Mouse (Mus musculus): Measurements from ENCODE around the gene Kif18b. TPM values are rescaled to one million over a fixed set of nuclear protein-coding genes. Genes with fewer than 3 reads are reported as not detected.

The Kif18b gene
- not detected for polyA plus RNA-seq (2014; fragmentation: Illumina TruSeq; extraction: RNeasy Lipid Tissue Mini Kit (QIAGEN cat#74804); ENCODE audit: low read depth, low replicate concordance)

GRCm38 (mm10) chr11:102924557-102925350 is at the start of gene Kif18b:
Kif18b (minus strand) TSS chr11:102925124.

DNA sequence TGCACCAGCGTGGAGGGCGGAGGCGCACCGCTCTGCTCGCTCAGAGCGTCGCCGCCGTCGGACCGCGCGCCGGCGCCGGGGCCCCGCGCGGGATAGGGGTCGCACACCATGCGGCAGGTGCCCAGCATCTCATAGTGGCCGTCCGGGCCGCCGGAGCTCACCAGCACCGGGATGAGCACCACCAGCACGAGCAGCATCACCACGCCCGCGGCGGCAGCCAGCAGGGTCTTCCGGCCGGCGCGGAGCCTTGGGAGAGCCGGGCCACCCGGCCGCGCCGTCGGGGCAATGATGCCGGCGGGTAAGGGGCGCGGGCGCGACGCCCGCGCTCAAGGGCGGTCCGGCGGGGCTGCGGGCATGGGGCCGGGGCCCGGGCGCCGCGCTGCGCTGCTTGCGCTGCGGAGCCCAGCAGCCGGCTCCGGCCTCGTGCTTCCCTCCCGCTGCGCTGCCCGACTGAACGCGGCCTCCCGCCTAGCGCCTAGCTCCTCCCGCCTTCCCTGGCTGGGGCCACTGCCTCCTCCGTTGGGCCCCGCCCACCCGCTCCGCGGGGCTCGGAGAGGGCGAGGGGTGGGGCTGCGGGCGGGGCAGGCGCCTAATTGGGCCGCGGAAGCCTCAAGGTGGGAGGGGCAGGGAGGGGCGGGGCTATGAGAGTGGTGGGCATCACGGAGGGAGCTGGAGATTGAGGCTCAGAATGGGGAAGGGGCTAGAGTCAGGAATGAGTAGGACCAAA is 21.5 kb upstream of the Kif18b start, which contains the start of gene C1ql1:
Gene C1ql1, minus strand, starts transcription at position 424 of the 727 bp plus-strand sequence.

GRCm38 (mm10) chr11:102900763-102901162 is 24.2 kb downstream of the Kif18b start, which contains the start of gene Gfap:
Gfap (minus strand) TSS chr11:102900912.

GRCm38 (mm10) chr11:102884616-102885219 is 40.2 kb downstream of the Kif18b start, which contains the start of gene Fam187a:
Fam187a (plus strand) TSS chr11:102885169.

DNA sequence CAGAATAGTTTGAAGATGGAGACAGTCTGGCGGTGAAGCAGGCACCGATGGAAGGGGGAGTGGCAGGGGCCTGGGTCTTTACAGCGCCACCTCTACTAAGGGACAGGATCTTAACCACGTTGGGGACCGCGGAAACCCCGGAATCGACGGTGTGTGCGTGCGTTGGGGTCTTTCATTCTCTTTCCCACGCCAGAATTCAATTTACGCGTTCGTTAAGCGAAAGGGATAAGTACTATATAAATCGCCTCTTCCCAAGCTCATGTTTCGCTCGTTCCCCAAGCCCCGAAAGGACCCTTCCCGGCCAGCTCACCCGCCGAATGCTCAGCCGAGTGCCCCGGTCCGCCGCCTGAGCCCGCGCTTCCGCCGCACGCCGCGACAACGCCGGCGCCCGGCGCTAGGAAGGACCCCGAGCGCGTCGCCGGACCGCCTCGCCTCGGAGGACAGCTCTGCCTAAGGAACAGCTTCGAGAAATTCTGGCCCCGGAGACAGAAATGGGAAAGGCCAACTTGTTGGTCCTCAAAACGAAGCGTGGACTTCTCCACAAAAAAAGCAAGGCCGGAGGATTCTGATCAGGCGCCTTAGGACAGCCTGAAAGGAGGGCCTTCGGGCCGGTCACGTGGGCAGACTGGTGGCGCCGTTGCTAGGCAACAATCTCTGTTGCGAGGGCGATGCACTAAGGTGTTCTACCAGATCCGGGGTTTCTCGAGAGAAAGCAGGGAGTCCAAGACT is 44.2 kb downstream of the Kif18b start, which contains the start of the genes Eftud2 and Ccdc103:
Gene Eftud2, minus strand, starts transcription at position 401 of the 729 bp plus-strand sequence.
Gene Ccdc103, plus strand, starts transcription at position 620 of the 729 bp plus-strand sequence.

Other genes with a start within 250 kb of the Kif18b start
- gene Ccdc43, start 227.3 kb downstream of the Kif18b start, polyA plus RNA-seq (2014; fragmentation: Illumina TruSeq; extraction: RNeasy Lipid Tissue Mini Kit (QIAGEN cat#74804); ENCODE audit: low read depth, low replicate concordance), result 17.3 TPM
- gene Adam11, start 163.7 kb downstream of the Kif18b start, polyA plus RNA-seq (2014; fragmentation: Illumina TruSeq; extraction: RNeasy Lipid Tissue Mini Kit (QIAGEN cat#74804); ENCODE audit: low read depth, low replicate concordance), result 0.50 TPM
- gene Gjc1, start 105.4 kb downstream of the Kif18b start, polyA plus RNA-seq (2014; fragmentation: Illumina TruSeq; extraction: RNeasy Lipid Tissue Mini Kit (QIAGEN cat#74804); ENCODE audit: low read depth, low replicate concordance), result 0.66 TPM
- gene Higd1b, start 89.3 kb downstream of the Kif18b start, polyA plus RNA-seq (2014; fragmentation: Illumina TruSeq; extraction: RNeasy Lipid Tissue Mini Kit (QIAGEN cat#74804); ENCODE audit: low read depth, low replicate concordance), result not detected
- 7.8 TPM for gene Eftud2, start 44.1 kb downstream of the Kif18b start, polyA plus RNA-seq (2014; fragmentation: Illumina TruSeq; extraction: RNeasy Lipid Tissue Mini Kit (QIAGEN cat#74804); ENCODE audit: low read depth, low replicate concordance)
- not detected for gene Ccdc103, start 43.9 kb downstream of the Kif18b start, polyA plus RNA-seq (2014; fragmentation: Illumina TruSeq; extraction: RNeasy Lipid Tissue Mini Kit (QIAGEN cat#74804); ENCODE audit: low read depth, low replicate concordance)
- not detected for gene Fam187a, start 40.0 kb downstream of the Kif18b start, polyA plus RNA-seq (2014; fragmentation: Illumina TruSeq; extraction: RNeasy Lipid Tissue Mini Kit (QIAGEN cat#74804); ENCODE audit: low read depth, low replicate concordance)
- gene Gfap, start 24.2 kb downstream of the Kif18b start, polyA plus RNA-seq (2014; fragmentation: Illumina TruSeq; extraction: RNeasy Lipid Tissue Mini Kit (QIAGEN cat#74804); ENCODE audit: low read depth, low replicate concordance), result 0.24 TPM
- not detected for gene C1ql1, start 21.6 kb upstream of the Kif18b start, polyA plus RNA-seq (2014; fragmentation: Illumina TruSeq; extraction: RNeasy Lipid Tissue Mini Kit (QIAGEN cat#74804); ENCODE audit: low read depth, low replicate concordance)
- 11.1 TPM for gene Nmt1, start 103.1 kb upstream of the Kif18b start, polyA plus RNA-seq (2014; fragmentation: Illumina TruSeq; extraction: RNeasy Lipid Tissue Mini Kit (QIAGEN cat#74804); ENCODE audit: low read depth, low replicate concordance)
- 20.2 TPM for gene Dcakd, start 103.2 kb upstream of the Kif18b start, polyA plus RNA-seq (2014; fragmentation: Illumina TruSeq; extraction: RNeasy Lipid Tissue Mini Kit (QIAGEN cat#74804); ENCODE audit: low read depth, low replicate concordance)
- not detected for gene Plcd3, start 176.5 kb upstream of the Kif18b start, polyA plus RNA-seq (2014; fragmentation: Illumina TruSeq; extraction: RNeasy Lipid Tissue Mini Kit (QIAGEN cat#74804); ENCODE audit: low read depth, low replicate concordance)
- gene Acbd4, start 176.6 kb upstream of the Kif18b start, polyA plus RNA-seq (2014; fragmentation: Illumina TruSeq; extraction: RNeasy Lipid Tissue Mini Kit (QIAGEN cat#74804); ENCODE audit: low read depth, low replicate concordance), result 10.8 TPM
- 16.2 TPM for gene Hexim1, start 191.1 kb upstream of the Kif18b start, polyA plus RNA-seq (2014; fragmentation: Illumina TruSeq; extraction: RNeasy Lipid Tissue Mini Kit (QIAGEN cat#74804); ENCODE audit: low read depth, low replicate concordance)
- 0.26 TPM for gene Hexim2, start 207.3 kb upstream of the Kif18b start, polyA plus RNA-seq (2014; fragmentation: Illumina TruSeq; extraction: RNeasy Lipid Tissue Mini Kit (QIAGEN cat#74804); ENCODE audit: low read depth, low replicate concordance)
- gene Fmnl1, start 246.0 kb upstream of the Kif18b start, polyA plus RNA-seq (2014; fragmentation: Illumina TruSeq; extraction: RNeasy Lipid Tissue Mini Kit (QIAGEN cat#74804); ENCODE audit: low read depth, low replicate concordance), result 0.56 TPM

Data from liver, adult 10 weeks (tissue).